Mouse (Mus musculus) MEL (cell line): ENCODE results near the gene Zkscan8. TPM values are rescaled to one million over a fixed set of nuclear protein-coding genes. Genes with fewer than 3 reads are reported as not detected.

Experiments
- DNase-seq: peaks from one replicate; pipeline ENCODE4 v3.0.0; 2011; ENCODE audit warnings: low read depth, low spot score
- H3K27ac ChIP-seq: 2 replicates; pipeline ENCODE4 v1.5.1; 2012; ENCODE audit warnings: low read depth, mild to moderate bottlenecking, control low read depth, low read length, moderate library complexity; ENCODE audit not compliant: control insufficient read depth
- H3K27me3 ChIP-seq, 2 experiments: fragments of 150-350 bp in 1 of 2; sonication (generic) in 1 of 2; 2 replicates each; pipeline ENCODE4 v1.6.1; 2012; ENCODE audit warnings: low read length in 2 of 2, mild to moderate bottlenecking in 2 of 2, improper control_type of control experiment in 1 of 2, moderate library complexity in 1 of 2; ENCODE audit not compliant: insufficient read depth in 2 of 2, control insufficient read depth in 1 of 2
- H3K36me3 ChIP-seq, 2 experiments: 2 replicates each; pipeline ENCODE4 v1.6.1; 2012 to 2014; ENCODE audit warnings: low read length in 2 of 2, improper control_type of control experiment in 1 of 2, inconsistent platforms in 1 of 2, mild to moderate bottlenecking in 1 of 2; ENCODE audit not compliant: insufficient read depth in 2 of 2, control insufficient read depth in 1 of 2
- H3K4me1 ChIP-seq, 2 experiments: fragments of 150-350 bp in 1 of 2; sonication (generic) in 1 of 2; 2 replicates each; pipeline ENCODE4 v1.6.1; 2012; ENCODE audit warnings: low read length in 2 of 2, improper control_type of control experiment in 1 of 2, mild to moderate bottlenecking in 1 of 2; ENCODE audit not compliant: insufficient read depth in 2 of 2, control insufficient read depth in 1 of 2
- H3K4me3 ChIP-seq, 2 experiments: fragments of 150-350 bp in 1 of 2; sonication (generic) in 1 of 2; 2 replicates each; pipeline ENCODE4 v1.5.1; 2012; ENCODE audit warnings: low read depth in 2 of 2, low read length in 2 of 2, mild to moderate bottlenecking in 2 of 2, moderate library complexity in 2 of 2, control low read depth in 1 of 2, improper control_type of control experiment in 1 of 2; ENCODE audit not compliant: control insufficient read depth in 1 of 2, insufficient read depth in 1 of 2
- H3K79me2 ChIP-seq: 2 replicates; pipeline ENCODE4 v1.6.1; 2012; ENCODE audit warnings: mild to moderate bottlenecking, low read length, moderate library complexity; ENCODE audit not compliant: control insufficient read depth, poor library complexity, insufficient read depth
- H3K9ac ChIP-seq: 2 replicates; pipeline ENCODE4 v1.6.1; 2012; ENCODE audit warnings: low read depth, mild to moderate bottlenecking, control low read depth, low read length, moderate library complexity; ENCODE audit not compliant: control insufficient read depth, poor library complexity, severe bottlenecking
- H3K9me3 ChIP-seq: fragments of 150-350 bp; sonication (generic); replicated peaks from 2 replicates; pipeline ENCODE4 v1.6.1; 2012; ENCODE audit warnings: mild to moderate bottlenecking, low read length, improper control_type of control experiment, moderate library complexity; ENCODE audit not compliant: insufficient read depth
- CHD2 ChIP-seq: IDR thresholded peaks from 2 replicates; pipeline ENCODE4 v1.6.1; 2011; ENCODE audit warnings: low read length, improper control_type of control experiment
- CTCF ChIP-seq, 3 experiments: IDR thresholded peaks in 2 of 3; conservative IDR thresholded peaks in 1 of 3; 2 replicates each; pipeline ENCODE4 v1.5.1; 2011 to 2012; ENCODE audit warnings: low read length in 3 of 3, low read depth in 2 of 3, mild to moderate bottlenecking in 2 of 3, improper control_type of control experiment in 1 of 3, inconsistent platforms in 1 of 3, mixed read lengths in 1 of 3, moderate library complexity in 1 of 3; ENCODE audit not compliant: control insufficient read depth in 1 of 3, insufficient read depth in 1 of 3, poor library complexity in 1 of 3, severe bottlenecking in 1 of 3
- ELF1 ChIP-seq: IDR thresholded peaks from 2 replicates; pipeline ENCODE4 v1.6.1; 2014; ENCODE audit warnings: low read depth, mild to moderate bottlenecking, inconsistent platforms, low read length, improper control_type of control experiment, moderate library complexity
- GABPA ChIP-seq: IDR thresholded peaks from 2 replicates; pipeline ENCODE4 v1.6.1; 2012; ENCODE audit warnings: low read depth, mild to moderate bottlenecking, inconsistent platforms, low read length, improper control_type of control experiment, moderate library complexity
- JUND ChIP-seq: IDR thresholded peaks from 2 replicates; pipeline ENCODE4 v1.6.1; 2011; ENCODE audit warnings: low read depth, mild to moderate bottlenecking, improper control_type of control experiment, low read length
- MAFK ChIP-seq: IDR thresholded peaks from 2 replicates; pipeline ENCODE4 v1.6.1; 2011; ENCODE audit warnings: low read depth, mild to moderate bottlenecking, low read length, improper control_type of control experiment, borderline replicate concordance
- MAX ChIP-seq: IDR thresholded peaks from 2 replicates; pipeline ENCODE4 v1.6.1; 2011; ENCODE audit warnings: low read length, improper control_type of control experiment
- NRF1 ChIP-seq: IDR thresholded peaks from 2 replicates; pipeline ENCODE4 v1.6.1; 2014; ENCODE audit warnings: low read depth, mild to moderate bottlenecking, inconsistent platforms, low read length, improper control_type of control experiment, moderate library complexity; ENCODE audit not compliant: poor library complexity, insufficient read depth, severe bottlenecking
- POLR2A ChIP-seq, 2 experiments: IDR thresholded peaks; 2 replicates each; pipeline ENCODE4 v1.6.1; 2011 to 2012; ENCODE audit warnings: low read length in 2 of 2, mild to moderate bottlenecking in 2 of 2, control low read depth in 1 of 2, improper control_type of control experiment in 1 of 2, low read depth in 1 of 2, moderate library complexity in 1 of 2; ENCODE audit not compliant: control insufficient read depth in 1 of 2, insufficient read depth in 1 of 2, poor library complexity in 1 of 2
- POLR2AphosphoS2 ChIP-seq: IDR thresholded peaks from 2 replicates; pipeline ENCODE4 v1.6.1; 2011; ENCODE audit warnings: low read length, improper control_type of control experiment
- RAD21 ChIP-seq: IDR thresholded peaks from 2 replicates; pipeline ENCODE4 v1.6.1; 2011; ENCODE audit warnings: mild to moderate bottlenecking, low read depth, low read length, improper control_type of control experiment
- SIN3A ChIP-seq: IDR thresholded peaks from 2 replicates; pipeline ENCODE4 v1.6.1; 2012; ENCODE audit warnings: low read length, improper control_type of control experiment, inconsistent platforms
- TCF12 ChIP-seq: IDR thresholded peaks from 2 replicates; pipeline ENCODE4 v1.6.1; 2014; ENCODE audit warnings: low read depth, mild to moderate bottlenecking, inconsistent platforms, low read length, improper control_type of control experiment, moderate library complexity
- UBTF ChIP-seq: IDR thresholded peaks from 2 replicates; pipeline ENCODE4 v1.6.1; 2012; ENCODE audit warnings: low read depth, mild to moderate bottlenecking, inconsistent platforms, low read length, improper control_type of control experiment, moderate library complexity, borderline replicate concordance; ENCODE audit not compliant: insufficient read depth
- USF1 ChIP-seq: IDR thresholded peaks from 2 replicates; pipeline ENCODE4 v1.6.1; 2014; ENCODE audit warnings: low read depth, mild to moderate bottlenecking, inconsistent platforms, low read length, improper control_type of control experiment, moderate library complexity
- USF2 ChIP-seq, 2 experiments: IDR thresholded peaks; 2 replicates each; pipeline ENCODE4 v1.6.1; 2011 to 2012; ENCODE audit warnings: improper control_type of control experiment in 2 of 2, low read length in 2 of 2, borderline replicate concordance in 1 of 2, inconsistent platforms in 1 of 2, low read depth in 1 of 2, mild to moderate bottlenecking in 1 of 2; ENCODE audit not compliant: insufficient read depth in 1 of 2
- ZC3H11A ChIP-seq: IDR thresholded peaks from 2 replicates; pipeline ENCODE4 v1.6.1; 2012; ENCODE audit warnings: low read depth, mild to moderate bottlenecking, inconsistent platforms, low read length, improper control_type of control experiment
- polyA plus RNA-seq, 2 experiments: library from polyadenylated mRNA; stranded (reverse) in 1 of 2; unstranded in 1 of 2; fragments of >175 nt in 1 of 2; fragments of >200 nt in 1 of 2; gene quantifications; 2 replicates each; pipeline versions ENCODE4 v1.2.1 to v1.2.4; 2012; ENCODE audit warnings: low replicate concordance in 2 of 2, low read depth in 1 of 2; ENCODE audit not compliant: insufficient read length in 2 of 2, insufficient read depth in 1 of 2, missing spikeins in 1 of 2
- total RNA-seq: library from RNA; depleted of rRNA; stranded (reverse); fragments of 300-350 nt; gene quantifications from 2 replicates; pipeline ENCODE4 v1.2.3, GENCODE M21; 2012

Gene Zkscan8
- total and polyA plus RNA-seq, 3 experiments: 3.4 to 3.9 TPM; not detected in 1

GRCm38 (mm10) chr13:21559793-21560192 lies 28.9 kb upstream of the Zkscan8 start, which contains the start of gene Olfr1535:
Olfr1535 (minus strand) TSS chr13:21559893.
- no peak within 1 kb of the TSS for H3K27ac ChIP-seq
- peaks cover 0 to 2% of the 10 kb centered on the region in 2 experiments; a peak in 3 of 4 replicates for H3K27me3 ChIP-seq
- H3K4me1 ChIP-seq: no peaks in the 10 kb centered on the region
- H3K79me2 ChIP-seq: no peaks in the 10 kb centered on the region
- DNase-seq: no peak
- H3K4me3 ChIP-seq: no peak within 1 kb of the TSS
- no peaks in the 10 kb centered on the region for H3K36me3 ChIP-seq
- no peak for TF ChIP-seq ZC3H11A
- TF ChIP-seq USF1: no peak
- TF ChIP-seq RAD21: no peak
- no peak for TF ChIP-seq SIN3A
- no peak for TF ChIP-seq POLR2AphosphoS2
- no peak for TF ChIP-seq USF2 (IDR thresholded peaks at IDR 0.05; ENCODE audit: borderline replicate concordance in 1 of 2, insufficient read depth in 1 of 2, low read depth in 1 of 2, low read length in 2 of 2)
- TF ChIP-seq POLR2A (IDR thresholded peaks at IDR 0.05; ENCODE audit: control insufficient read depth in 1 of 2, insufficient read depth in 1 of 2, low read depth in 1 of 2, low read length in 2 of 2, poor library complexity in 1 of 2): no peak
- no peak for TF ChIP-seq NRF1
- TF ChIP-seq CHD2: no peak
- TF ChIP-seq JUND: no peak
- no peak for TF ChIP-seq TCF12
- no peak for TF ChIP-seq GABPA
- no peak for TF ChIP-seq UBTF
- TF ChIP-seq MAFK: no peak
- TF ChIP-seq MAX: no peak
- H3K9ac ChIP-seq: no peak within 1 kb of the TSS
- no peaks in the 10 kb centered on the region for H3K9me3 ChIP-seq

- no peak for DNase-seq
- no peak for TF ChIP-seq GABPA
- TF ChIP-seq CTCF (IDR thresholded peaks at IDR 0.05 in 2 of 3, conservative IDR thresholded peaks at IDR 0.05 in 1 of 3; ENCODE audit: control insufficient read depth in 1 of 3, insufficient read depth in 1 of 3, low read depth in 2 of 3, low read length in 3 of 3, poor library complexity in 1 of 3, severe bottlenecking in 1 of 3): no peak
- TF ChIP-seq ELF1: no peak
- no peak for TF ChIP-seq NRF1
Measured at GRCm38 (mm10) chr13:21550416-21551110, 19.6 kb upstream of the Zkscan8 start.

More at GRCm38 (mm10) chr13:21550416-21551110, 19.6 kb upstream of the Zkscan8 start:
- Histone ChIP-seq H3K79me2 (no peaks in the 10 kb centered on the region), H3K36me3 (no peaks in the 10 kb centered on the region), H3K27ac (no peak overlapping the region), H3K9me3 (no peaks in the 10 kb centered on the region), H3K9ac (no peak overlapping the region), H3K27me3 (no peaks in the 10 kb centered on the region; a peak in 2 of 4 replicates), H3K4me1 (no peaks in the 10 kb centered on the region), H3K4me3 (no peak overlapping the region)
